Mouse (Mus musculus) ES-E14 (cell line): ENCODE data around the gene Hook2. TPM values are rescaled to one million over a fixed set of nuclear protein-coding genes. Genes with fewer than 3 reads are reported as not detected.

Experiments
- DNase-seq: peaks from one replicate; pipeline ENCODE4 v3.0.0-alpha.2; 2013; ENCODE audit warnings: low read depth, low spot score
- H3K27ac ChIP-seq: 2 replicates; pipeline ENCODE4 v1.5.1; 2012; ENCODE audit warnings: low read depth, mild to moderate bottlenecking, low read length, moderate library complexity, mixed read lengths; ENCODE audit not compliant: poor library complexity, insufficient read depth, severe bottlenecking
- H3K36me3 ChIP-seq: 2 replicates; pipeline ENCODE4 v1.6.1; 2012; ENCODE audit warnings: mild to moderate bottlenecking, low read length, moderate library complexity, mixed read lengths; ENCODE audit not compliant: control insufficient read depth, poor library complexity, insufficient read depth, severe bottlenecking
- H3K4me1 ChIP-seq, 2 experiments: fragments of 150-350 bp in 1 of 2; sonication (generic) in 1 of 2; 2 replicates each; pipeline ENCODE4 v1.6.1; 2012; ENCODE audit warnings: low read length in 2 of 2, mild to moderate bottlenecking in 1 of 2, mixed read lengths in 1 of 2; ENCODE audit not compliant: control insufficient read depth in 2 of 2, insufficient read depth in 2 of 2, poor library complexity in 1 of 2
- H3K4me3 ChIP-seq, 2 experiments: fragments of 150-350 bp in 1 of 2; sonication (generic) in 1 of 2; 2 replicates each; pipeline ENCODE4 v1.5.1; 2012; ENCODE audit warnings: low read length in 2 of 2, low read depth in 1 of 2, mild to moderate bottlenecking in 1 of 2, mixed read lengths in 1 of 2; ENCODE audit not compliant: insufficient read depth in 1 of 2, poor library complexity in 1 of 2, severe bottlenecking in 1 of 2
- H3K9ac ChIP-seq: 2 replicates; pipeline ENCODE4 v1.6.1; 2012; ENCODE audit warnings: low read depth, mild to moderate bottlenecking, low read length, mixed read lengths; ENCODE audit not compliant: poor library complexity, insufficient read depth, severe bottlenecking
- H3K9me3 ChIP-seq: fragments of 150-350 bp; sonication (generic); 2 replicates; pipeline ENCODE4 v1.6.1; 2012; ENCODE audit warnings: low read depth, mild to moderate bottlenecking, low read length; ENCODE audit not compliant: control insufficient read depth, insufficient read depth
- CHD2 ChIP-seq: IDR thresholded peaks from 2 replicates; pipeline ENCODE4 v1.6.1; 2014; ENCODE audit warnings: mild to moderate bottlenecking, low read depth, low read length, inconsistent platforms
- HCFC1 ChIP-seq: IDR thresholded peaks from 2 replicates; pipeline ENCODE4 v1.6.1; 2012; ENCODE audit warnings: low read length, inconsistent platforms, borderline replicate concordance; ENCODE audit not compliant: insufficient read depth
- MAFK ChIP-seq: IDR thresholded peaks from 2 replicates; pipeline ENCODE4 v1.6.1; 2014; ENCODE audit warnings: mild to moderate bottlenecking, low read depth, low read length, inconsistent platforms; ENCODE audit not compliant: insufficient read depth
- ZC3H11A ChIP-seq: IDR thresholded peaks from 2 replicates; pipeline ENCODE4 v1.6.1; 2012; ENCODE audit warnings: low read depth, mild to moderate bottlenecking, inconsistent platforms, low read length, borderline replicate concordance
- ZNF384 ChIP-seq: IDR thresholded peaks from 2 replicates; pipeline ENCODE4 v1.6.1; 2012; ENCODE audit warnings: low read depth, low read length, inconsistent platforms
- in situ Hi-C, 2 experiments: fragments of 600-800 bp; cut with MboI; formaldehyde crosslinking; loops; one replicate each; pipeline ENCODE4 v1.15.1; 2025; ENCODE audit warnings: low sequenced_read_pairs in 2 of 2, inconsistent platforms in 1 of 2; ENCODE audit not compliant: unreplicated experiment in 2 of 2
- total RNA-seq: library from RNA; depleted of rRNA; stranded (reverse); fragments of 300-350 nt; gene quantifications from 2 replicates; pipeline ENCODE4 v1.2.3, GENCODE M21; 2012

Hook2 gene
- total RNA-seq, 1 experiment, result 28.6 TPM

DNA sequence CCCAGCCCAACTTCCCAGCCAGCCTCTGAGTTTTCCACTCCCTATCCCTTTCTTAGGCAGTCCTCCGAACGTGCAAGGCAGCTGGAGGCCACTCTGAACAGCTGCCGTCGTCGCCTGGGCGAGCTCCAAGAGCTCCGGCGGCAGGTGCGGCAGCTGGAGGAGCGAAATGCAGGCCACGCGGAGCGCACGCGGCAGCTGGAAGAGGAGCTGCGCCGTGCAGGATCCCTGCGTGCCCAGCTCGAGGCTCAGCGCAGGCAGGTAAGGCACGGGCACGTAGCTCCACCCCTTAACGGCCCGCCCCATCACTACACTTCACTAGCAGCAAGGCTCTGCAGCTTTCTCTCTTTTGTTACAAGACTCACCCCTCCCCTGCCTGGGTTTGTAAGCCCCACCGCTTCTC is 5.3 kb downstream of the Hook2 start:
- H3K4me1 ChIP-seq, result peaks cover 0 to 15% of the 10 kb centered on the region in 2 experiments; a peak in 3 of 4 replicates
- DNase-seq, result no peak
- no peak for TF ChIP-seq ZC3H11A
- TF ChIP-seq CHD2, result no peak
- no peak for TF ChIP-seq HCFC1
- TF ChIP-seq MAFK, result no peak
- no peak for TF ChIP-seq ZNF384
- H3K27ac ChIP-seq, result no peak overlapping the region
- in situ Hi-C loops, result no loop called here
- peak overlapping the region; percentile 71; the same call in 1 of the 2 replicates for H3K9ac ChIP-seq
- peak overlapping the region in 1 of 2 experiments; percentile 32; a peak in 2 of 4 replicates for H3K4me3 ChIP-seq
- H3K36me3 ChIP-seq, result peaks cover 34% of the 10 kb centered on the region
- no peaks in the 10 kb centered on the region for H3K9me3 ChIP-seq

DNA sequence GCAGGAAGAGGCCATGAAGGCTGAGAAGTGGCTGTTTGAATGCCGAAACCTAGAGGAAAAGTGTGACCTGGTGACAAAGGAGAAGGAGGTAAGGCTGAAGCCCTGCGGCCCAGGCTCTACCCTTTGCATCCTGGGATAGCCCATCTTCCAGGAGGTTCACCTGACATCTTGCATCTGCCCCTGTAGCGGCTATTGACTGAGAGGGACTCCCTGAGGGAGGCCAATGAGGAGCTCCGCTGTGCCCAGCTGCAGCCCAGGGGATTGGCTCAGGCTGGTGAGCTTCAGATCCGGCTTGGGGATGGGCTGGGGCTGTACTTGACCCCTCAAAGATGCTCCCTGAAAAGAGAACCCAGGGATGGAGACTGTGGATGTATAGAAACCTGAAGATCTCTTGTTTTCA is 6.6 kb downstream of the Hook2 start:
- no peak overlapping the region for H3K27ac ChIP-seq
- H3K4me3 ChIP-seq, result no peak overlapping the region
- H3K4me1 ChIP-seq, result peaks cover 0 to 17% of the 10 kb centered on the region in 2 experiments; a peak in 3 of 4 replicates
- TF ChIP-seq ZC3H11A, result no peak
- no peak for TF ChIP-seq MAFK
- no peak for TF ChIP-seq ZNF384
- no peak for TF ChIP-seq CHD2
- no peak for TF ChIP-seq HCFC1
- H3K36me3 ChIP-seq, result peaks cover 37% of the 10 kb centered on the region
- no peaks in the 10 kb centered on the region for H3K9me3 ChIP-seq
- in situ Hi-C loops, result no loop called here
- DNase-seq, result no peak
- no peak overlapping the region for H3K9ac ChIP-seq

- Histone ChIP-seq H3K9ac (peak overlapping the region; percentile 62), H3K27ac (no peak overlapping the region), H3K36me3 (peaks cover 44% of the 10 kb centered on the region), H3K9me3 (no peaks in the 10 kb centered on the region), H3K4me1 (peaks cover 0 to 24% of the 10 kb centered on the region in 2 experiments; a peak in 3 of 4 replicates), H3K4me3 (peak overlapping the region; percentile 24 to 47; a peak in 3 of 4 replicates)
- no peak; the same call in 1 of the 2 replicates for TF ChIP-seq HCFC1
- TF ChIP-seq ZC3H11A, result no peak
- no peak for TF ChIP-seq ZNF384
- no peak for TF ChIP-seq CHD2
- TF ChIP-seq MAFK, result no peak
- in situ Hi-C loops, result no loop called here
- DNase-seq, result peak; percentile 93
These were observed 7.4 kb downstream of the Hook2 start for GRCm38 (mm10) chr8:84997649-84998295.

- no peak for DNase-seq
- H3K4me1 ChIP-seq, result peaks cover 0 to 11% of the 10 kb centered on the region in 2 experiments; a peak in 1 of 4 replicates
- no peaks in the 10 kb centered on the region for H3K9me3 ChIP-seq
- H3K4me3 ChIP-seq, result peak overlapping the region; percentile 33 to 57
- H3K27ac ChIP-seq, result no peak overlapping the region
- TF ChIP-seq ZNF384 (no peak), ZC3H11A (no peak), MAFK (no peak), HCFC1 (no peak), CHD2 (no peak)
- H3K9ac ChIP-seq, result peak overlapping the region; percentile 50; the same call in 1 of the 2 replicates
- H3K36me3 ChIP-seq, result peaks cover 2% of the 10 kb centered on the region; the same call in 1 of the 2 replicates
- in situ Hi-C loops, result no loop called here
These were observed 17.3 kb downstream of the Hook2 start for GRCm38 (mm10) chr8:85007686-85008085.
